Comparison of ENCODE assay signal across 9 mouse cellular contexts in the genomic region with DNA sequence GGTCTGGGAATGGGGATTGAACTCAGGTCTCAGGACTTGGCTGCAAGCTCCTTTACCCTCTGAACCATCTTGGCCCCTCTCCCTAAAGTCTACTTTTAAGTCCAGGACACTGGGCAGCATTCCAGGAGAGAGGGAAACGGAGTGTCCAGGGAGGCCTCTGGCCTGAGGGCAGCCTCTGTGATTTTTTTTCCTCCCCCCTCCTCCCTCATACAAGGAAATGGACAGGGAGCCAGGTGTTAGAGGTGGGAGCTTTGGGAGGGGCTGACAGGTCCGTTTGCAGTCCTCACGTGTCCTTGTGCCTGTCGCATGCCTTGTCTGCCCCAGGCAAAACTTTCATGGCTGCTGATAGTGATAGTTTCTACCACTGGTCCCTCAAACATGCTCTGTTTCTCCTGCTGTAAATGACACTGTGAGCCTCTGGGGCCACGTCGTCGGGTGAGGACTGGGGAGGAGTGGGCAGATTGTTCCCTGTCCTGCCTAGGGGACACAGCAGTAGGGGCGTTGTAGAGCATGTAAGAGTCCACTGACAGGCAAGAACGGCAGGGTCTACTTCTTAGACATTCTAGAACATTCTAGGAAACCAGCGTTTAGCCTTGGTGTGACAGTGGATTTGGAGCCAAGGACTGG. TPM values are rescaled to one million over a fixed set of nuclear protein-coding genes. Genes with fewer than 3 reads are reported as not detected.
DNase-seq lines count a peak whose midpoint lies in the region; ATAC-seq lines count a peak whose summit lies in the region.
"Had no signal": no experiment of that assay in that cellular context is flagged by ENCODE, and none has a peak within 500 bp of the region (broad histone marks: within the 10 kb centered on the region; RNA-seq: fewer than 3 reads in every experiment).

No protein-coding gene starts in this region.

- ATAC-seq in midbrain, embryonic 13.5 days = no peak
- ATAC-seq in midbrain, embryonic 14.5 days (ENCODE audit: low FRiP score, low TSS enrichment) = no peak
- ATAC-seq in stomach, embryonic 14.5 days (ENCODE audit: insufficient number of reproducible peaks, insufficient read depth, low FRiP score, low read depth) = no peak

- H3K4me3 ChIP-seq in midbrain, embryonic 13.5 days (replicated peaks) = no peak overlapping the region
- H3K4me3 ChIP-seq in midbrain, embryonic 14.5 days (replicated peaks; ENCODE audit: low read depth, low read length) = no peak overlapping the region
- no peak overlapping the region for H3K4me3 ChIP-seq in stomach, embryonic 14.5 days (ENCODE audit: low read depth, low read length)

- H3K4me2 ChIP-seq in midbrain, embryonic 13.5 days (replicated peaks) = no peak overlapping the region
- H3K4me2 ChIP-seq in midbrain, embryonic 14.5 days (ENCODE audit: low read length) = no peak overlapping the region
- no peak overlapping the region for H3K4me2 ChIP-seq in stomach, embryonic 14.5 days (replicated peaks; ENCODE audit: low read depth, low read length)

- no peaks in the 10 kb centered on the region for H3K9me3 ChIP-seq in midbrain, embryonic 13.5 days
- H3K9me3 ChIP-seq in midbrain, embryonic 14.5 days (ENCODE audit: control insufficient read depth, low read length) = no peaks in the 10 kb centered on the region
- no peaks in the 10 kb centered on the region for H3K9me3 ChIP-seq in stomach, embryonic 14.5 days (ENCODE audit: control insufficient read depth, low read depth, low read length)

- peak; percentile 41 for DNase-seq in adrenal gland, postnatal 14 days
- DNase-seq in adrenal gland, postnatal 4 days (ENCODE audit: low spot score in 2 of 2) = no peak
- DNase-seq in midbrain, embryonic 14.5 days = no peak
- DNase-seq in kidney, postnatal 4 days = peak; percentile 49 to 68
- no peak for DNase-seq in left cerebral cortex, adult 8-10 months (ENCODE audit: low spot score in 2 of 2)
- DNase-seq in gastrocnemius, postnatal 10 days = no peak

- H3K9ac ChIP-seq in midbrain, embryonic 13.5 days (replicated peaks) = no peak overlapping the region
- no peak overlapping the region for H3K9ac ChIP-seq in midbrain, embryonic 14.5 days (replicated peaks; ENCODE audit: low read length)
- H3K9ac ChIP-seq in stomach, embryonic 14.5 days (replicated peaks; ENCODE audit: low read depth, low read length) = no peak overlapping the region

- WGBS in midbrain, embryonic 13.5 days = 81% methylated on average over 10 of the region's 10 CpGs
- 77% methylated on average over 10 of the region's 10 CpGs for WGBS in midbrain, embryonic 14.5 days
- 64% methylated on average over 10 of the region's 10 CpGs for WGBS in stomach, embryonic 14.5 days

- H3K27me3 ChIP-seq in midbrain, embryonic 13.5 days = no peaks in the 10 kb centered on the region
- no peaks in the 10 kb centered on the region for H3K27me3 ChIP-seq in midbrain, embryonic 14.5 days (ENCODE audit: control insufficient read depth, insufficient read depth, low read length)
- no peaks in the 10 kb centered on the region for H3K27me3 ChIP-seq in stomach, embryonic 14.5 days (ENCODE audit: control insufficient read depth, insufficient read depth, low read length)

- peak overlapping the region; percentile 9; the same call in 1 of the 2 replicates for H3K27ac ChIP-seq in midbrain, embryonic 13.5 days
- no peak overlapping the region for H3K27ac ChIP-seq in midbrain, embryonic 14.5 days (replicated peaks; ENCODE audit: low read depth, low read length)
- H3K27ac ChIP-seq in stomach, embryonic 14.5 days (ENCODE audit: low read length) = peak overlapping the region; percentile 52; the same call in 1 of the 2 replicates

- peaks cover 44% of the 10 kb centered on the region for H3K4me1 ChIP-seq in midbrain, embryonic 13.5 days (replicated peaks)
- 0 out of 2 replicates have a peak, but pooled peaks cover 8% of the 10 kb centered on the region for H3K4me1 ChIP-seq in midbrain, embryonic 14.5 days (ENCODE audit: control insufficient read depth, insufficient read depth, low read length)
- H3K4me1 ChIP-seq in stomach, embryonic 14.5 days (ENCODE audit: control insufficient read depth, insufficient read depth, low read length) = peaks cover 47% of the 10 kb centered on the region

- H3K36me3 ChIP-seq in midbrain, embryonic 13.5 days = peaks cover 56% of the 10 kb centered on the region
- peaks cover 33% of the 10 kb centered on the region for H3K36me3 ChIP-seq in midbrain, embryonic 14.5 days (ENCODE audit: control insufficient read depth, insufficient read depth, low read length)
- peaks cover 36% of the 10 kb centered on the region for H3K36me3 ChIP-seq in stomach, embryonic 14.5 days (ENCODE audit: control insufficient read depth, insufficient read depth, low read length)

RNA-seq across cellular contexts. Expression of a gene that starts 9.6 kb away (rescaled TPM):
- total RNA-seq in adrenal gland, postnatal 14 days (2021) = 5.9 and 6.9 TPM in 2 replicates
- total RNA-seq in adrenal gland, postnatal 4 days (2021) = 10 to 100 TPM; 12.6 to 15.9 TPM
- 3.8 and 3.9 TPM in 2 replicates for polyA plus RNA-seq in midbrain, embryonic 13.5 days (2015; fragmentation: Nextera tagmentation; extraction: Ambion mirVana)
- 2.4 and 4.0 TPM in 2 replicates for polyA plus RNA-seq in midbrain, embryonic 14.5 days (2014; fragmentation: Nextera tagmentation; extraction: Ambion mirVana)
- 12.7 and 14.0 TPM in 2 replicates for polyA plus RNA-seq in stomach, embryonic 14.5 days (2014; fragmentation: Nextera tagmentation; extraction: Ambion mirVana)
- total RNA-seq in left cerebral cortex, adult 8-10 months (2022) = 1 to 10 TPM; 5.0 to 7.8 (median 7.5) TPM
- 1 to 10 TPM; 2.6 to 4.1 TPM for total RNA-seq in gastrocnemius, postnatal 10 days (2021)

RNA-seq across cellular contexts. Expression of a gene that starts 15.4 kb away (rescaled TPM):
- 75.8 and 82.8 TPM in 2 replicates for total RNA-seq in adrenal gland, postnatal 14 days (2021)
- 100 to 1,000 TPM; 119 to 133 TPM for total RNA-seq in adrenal gland, postnatal 4 days (2021)
- 231 TPM in 2 replicates for polyA plus RNA-seq in midbrain, embryonic 13.5 days (2015; fragmentation: Nextera tagmentation; extraction: Ambion mirVana)
- polyA plus RNA-seq in midbrain, embryonic 14.5 days (2014; fragmentation: Nextera tagmentation; extraction: Ambion mirVana) = 220 and 229 TPM in 2 replicates
- 143 and 151 TPM in 2 replicates for polyA plus RNA-seq in stomach, embryonic 14.5 days (2014; fragmentation: Nextera tagmentation; extraction: Ambion mirVana)
- total RNA-seq in left cerebral cortex, adult 8-10 months (2022) = 100 to 1,000 TPM; 312 to 357 (median 346) TPM
- 100 to 1,000 TPM; 101 to 108 TPM for total RNA-seq in gastrocnemius, postnatal 10 days (2021)

RNA-seq across cellular contexts. Expression of a gene that starts 19.6 kb away (rescaled TPM):
- 0.98 and 1.5 TPM in 2 replicates for total RNA-seq in adrenal gland, postnatal 14 days (2021)
- total RNA-seq in adrenal gland, postnatal 4 days (2021) = 1 to 10 TPM in 1 of 2 experiments, under 1 TPM in 1; 0.87 to 1.6 TPM
- polyA plus RNA-seq in midbrain, embryonic 13.5 days (2015; fragmentation: Nextera tagmentation; extraction: Ambion mirVana) = 2.2 and 2.3 TPM in 2 replicates
- 2.4 and 2.9 TPM in 2 replicates for polyA plus RNA-seq in midbrain, embryonic 14.5 days (2014; fragmentation: Nextera tagmentation; extraction: Ambion mirVana)
- polyA plus RNA-seq in stomach, embryonic 14.5 days (2014; fragmentation: Nextera tagmentation; extraction: Ambion mirVana) = 0.81 and 1.0 TPM in 2 replicates
- 1 to 10 TPM; 5.8 to 8.3 (median 6.4) TPM for total RNA-seq in left cerebral cortex, adult 8-10 months (2022)
- under 1 TPM; 0.23 to 0.59 TPM for total RNA-seq in gastrocnemius, postnatal 10 days (2021)

RNA-seq across cellular contexts. Expression of a gene that starts 23.6 kb away (rescaled TPM):
- total RNA-seq in adrenal gland, postnatal 14 days (2021) = 30.3 and 36.6 TPM in 2 replicates
- 10 to 100 TPM; 42.6 to 45.3 TPM for total RNA-seq in adrenal gland, postnatal 4 days (2021)
- 76.7 and 78.4 TPM in 2 replicates for polyA plus RNA-seq in midbrain, embryonic 13.5 days (2015; fragmentation: Nextera tagmentation; extraction: Ambion mirVana)
- 89.6 and 117 TPM in 2 replicates for polyA plus RNA-seq in midbrain, embryonic 14.5 days (2014; fragmentation: Nextera tagmentation; extraction: Ambion mirVana)
- polyA plus RNA-seq in stomach, embryonic 14.5 days (2014; fragmentation: Nextera tagmentation; extraction: Ambion mirVana) = 97.2 and 107 TPM in 2 replicates
- total RNA-seq in left cerebral cortex, adult 8-10 months (2022) = 10 to 100 TPM; 38.5 to 48.2 (median 44.6) TPM
- total RNA-seq in gastrocnemius, postnatal 10 days (2021) = 10 to 100 TPM; 18.0 to 21.8 TPM

RNA-seq across cellular contexts. Expression of a gene that starts 25.7 kb away (rescaled TPM):
- not detected in 2 replicates for total RNA-seq in adrenal gland, postnatal 14 days (2021)
- not detected for total RNA-seq in adrenal gland, postnatal 4 days (2021)
- polyA plus RNA-seq in midbrain, embryonic 13.5 days (2015; fragmentation: Nextera tagmentation; extraction: Ambion mirVana) = 17.5 and 34.1 TPM in 2 replicates
- 3.5 and 8.6 TPM in 2 replicates for polyA plus RNA-seq in midbrain, embryonic 14.5 days (2014; fragmentation: Nextera tagmentation; extraction: Ambion mirVana)
- 5.3 TPM in 1 of 2 replicates, not detected in the other for polyA plus RNA-seq in stomach, embryonic 14.5 days (2014; fragmentation: Nextera tagmentation; extraction: Ambion mirVana)
- total RNA-seq in left cerebral cortex, adult 8-10 months (2022) = not detected
- not detected for total RNA-seq in gastrocnemius, postnatal 10 days (2021)
- total RNA-seq: adrenal gland, adult 8-10 months had no signal

Comparison
In these comparisons a context has a peak if more than half of its experiments do, and no peak if none do; other contexts are left out.
1. DNase-seq: peak in adrenal gland, postnatal 14 days (single experiment) and kidney, postnatal 4 days (2 of 2); none in adrenal gland, postnatal 4 days (0 of 2), midbrain, embryonic 14.5 days (single experiment), left cerebral cortex, adult 8-10 months (0 of 2) and gastrocnemius, postnatal 10 days (single experiment).